Mouse (Mus musculus) myocyte (in vitro differentiated cells): Measurements from ENCODE around the gene Tmem211. TPM values are rescaled to one million over a fixed set of nuclear protein-coding genes. Genes with fewer than 3 reads are reported as not detected.
A peak's percentile ranks its signal among the peaks of the same experiment; 100 is the strongest.

ENCODE experiments used
- H3K27me3 ChIP-seq: one replicate; pipeline ENCODE4 v1.6.1; 2011; ENCODE audit not compliant: control insufficient read depth, insufficient read depth, insufficient read length
- H3K36me3 ChIP-seq: one replicate; pipeline ENCODE4 v1.6.1; 2011; ENCODE audit not compliant: control insufficient read depth, insufficient read depth
- H3K4me2 ChIP-seq: one replicate; pipeline ENCODE4 v1.6.1; 2011; ENCODE audit warnings: low read depth, control low read depth
- H3K4me3 ChIP-seq: one replicate; pipeline ENCODE4 v1.5.1; 2011; ENCODE audit warnings: mild to moderate bottlenecking, control low read depth, moderate library complexity
- H3K79me2 ChIP-seq: one replicate; pipeline ENCODE4 v1.6.1; 2011; ENCODE audit not compliant: control insufficient read depth, insufficient read depth
- H3ac ChIP-seq: one replicate; pipeline ENCODE4 v1.6.1; 2011; ENCODE audit not compliant: control insufficient read depth, insufficient read length
- CEBPB ChIP-seq: IDR thresholded peaks from 2 replicates; pipeline ENCODE4 v1.6.1; 2011; ENCODE audit warnings: mild to moderate bottlenecking, moderate library complexity; ENCODE audit not compliant: poor library complexity, insufficient read depth, severe bottlenecking
- E2F4 ChIP-seq: IDR thresholded peaks from one replicate; pipeline ENCODE4 v1.6.1; 2011; ENCODE audit warnings: mild to moderate bottlenecking, control low read depth, moderate library complexity; ENCODE audit not compliant: insufficient read depth
- MAX ChIP-seq: IDR thresholded peaks from one replicate; pipeline ENCODE4 v1.6.1; 2011; ENCODE audit warnings: low read depth, mild to moderate bottlenecking, control low read depth
- MYOD1 ChIP-seq, 3 experiments: IDR thresholded peaks; one replicate each; pipeline ENCODE4 v1.6.1; 2011; ENCODE audit warnings: control low read depth in 2 of 3, low read depth in 2 of 3, mild to moderate bottlenecking in 2 of 3, moderate library complexity in 1 of 3; ENCODE audit not compliant: insufficient read length in 2 of 3, control insufficient read depth in 1 of 3
- MYOG ChIP-seq, 3 experiments: IDR thresholded peaks; one replicate each; pipeline ENCODE4 v1.6.1; 2011; ENCODE audit warnings: control low read depth in 2 of 3, low read depth in 2 of 3, mild to moderate bottlenecking in 2 of 3; ENCODE audit not compliant: insufficient read length in 2 of 3, control insufficient read depth in 1 of 3, insufficient read depth in 1 of 3
- POLR2A ChIP-seq: IDR thresholded peaks from one replicate; pipeline ENCODE4 v1.6.1; 2011; ENCODE audit warnings: low read depth, mild to moderate bottlenecking, control low read depth, moderate library complexity; ENCODE audit not compliant: insufficient read length
- POLR2AphosphoS2 ChIP-seq: IDR thresholded peaks from one replicate; pipeline ENCODE4 v1.6.1; 2011; ENCODE audit warnings: low read depth, control low read depth; ENCODE audit not compliant: insufficient read length
- REST ChIP-seq: IDR thresholded peaks from one replicate; pipeline ENCODE4 v1.6.1; 2011; ENCODE audit warnings: mild to moderate bottlenecking, control low read depth, moderate library complexity; ENCODE audit not compliant: insufficient read depth, insufficient read length
- SRF ChIP-seq: IDR thresholded peaks from one replicate; pipeline ENCODE4 v1.6.1; 2011; ENCODE audit warnings: low read depth; ENCODE audit not compliant: control insufficient read depth, insufficient read length
- TCF12 ChIP-seq: IDR thresholded peaks from one replicate; pipeline ENCODE4 v1.6.1; 2011; ENCODE audit warnings: mild to moderate bottlenecking, control low read depth; ENCODE audit not compliant: poor library complexity, insufficient read depth, severe bottlenecking
- TCF3 ChIP-seq: IDR thresholded peaks from one replicate; pipeline ENCODE4 v1.6.1; 2011; ENCODE audit warnings: low read depth, control low read depth; ENCODE audit not compliant: insufficient read length
- USF1 ChIP-seq: IDR thresholded peaks from one replicate; pipeline ENCODE4 v1.6.1; 2011; ENCODE audit warnings: low read depth, mild to moderate bottlenecking, control low read depth, moderate library complexity
- polyA plus RNA-seq: library from polyadenylated mRNA; unstranded; fragments of >200 nt; fragmentation: generic; extraction: Trizol; gene quantifications from one replicate; pipeline ENCODE4 v1.2.1, GENCODE M21; 2012; ENCODE audit warnings: missing spikeins

Gene Tmem211
- polyA plus RNA-seq, 1 experiment: not detected

GRCm38 (mm10) chr5:113216328-113216960 lies 10.3 kb upstream of the Tmem211 start:
- H3K4me2 ChIP-seq: peak overlapping the region; percentile 61
- peaks cover 7% of the 10 kb centered on the region for H3K79me2 ChIP-seq
- no peaks in the 10 kb centered on the region for H3K36me3 ChIP-seq
- H3ac ChIP-seq: no peak overlapping the region
- TF ChIP-seq POLR2A (no peak), E2F4 (no peak), TCF3 (no peak), TCF12 (no peak), POLR2AphosphoS2 (no peak), CEBPB (no peak), REST (no peak), USF1 (no peak), MAX (no peak), MYOG (IDR thresholded peaks at IDR 0.05; ENCODE audit: control insufficient read depth in 1 of 3, insufficient read depth in 1 of 3, insufficient read length in 2 of 3, low read depth in 2 of 3) (no peak), SRF (no peak), MYOD1 (IDR thresholded peaks at IDR 0.05; ENCODE audit: control insufficient read depth in 1 of 3, insufficient read length in 2 of 3, low read depth in 2 of 3) (no peak)
- H3K27me3 ChIP-seq: no peaks in the 10 kb centered on the region
- no peak overlapping the region for H3K4me3 ChIP-seq

- Histone ChIP-seq H3K36me3 (no peaks in the 10 kb centered on the region), H3ac (no peak overlapping the region), H3K79me2 (peaks cover 7% of the 10 kb centered on the region), H3K27me3 (no peaks in the 10 kb centered on the region), H3K4me2 (peak overlapping the region; percentile 61), H3K4me3 (no peak overlapping the region)
- TF ChIP-seq MYOG (IDR thresholded peaks at IDR 0.05; ENCODE audit: control insufficient read depth in 1 of 3, insufficient read depth in 1 of 3, insufficient read length in 2 of 3, low read depth in 2 of 3) (no peak), REST (no peak), POLR2A (no peak), E2F4 (no peak), POLR2AphosphoS2 (no peak), USF1 (no peak), TCF12 (no peak), MYOD1 (IDR thresholded peaks at IDR 0.05; ENCODE audit: control insufficient read depth in 1 of 3, insufficient read length in 2 of 3, low read depth in 2 of 3) (no peak), MAX (no peak), SRF (no peak), CEBPB (no peak), TCF3 (no peak)
Measured at GRCm38 (mm10) chr5:113217076-113217475, 9.6 kb upstream of the Tmem211 start.

- Histone ChIP-seq H3K27me3 (no peaks in the 10 kb centered on the region), H3ac (no peak overlapping the region), H3K4me3 (no peak overlapping the region), H3K79me2 (peaks cover 3% of the 10 kb centered on the region), H3K36me3 (no peaks in the 10 kb centered on the region), H3K4me2 (no peak overlapping the region)
- TF ChIP-seq MYOG (IDR thresholded peaks at IDR 0.05; ENCODE audit: control insufficient read depth in 1 of 3, insufficient read depth in 1 of 3, insufficient read length in 2 of 3, low read depth in 2 of 3) (no peak), POLR2AphosphoS2 (no peak), MAX (no peak)
Measured at GRCm38 (mm10) chr5:113218617-113219235, 8.0 kb upstream of the Tmem211 start.

GRCm38 (mm10) chr5:113219450-113219849 lies 7.3 kb upstream of the Tmem211 start:
- Histone ChIP-seq H3K4me3 (no peak overlapping the region), H3K27me3 (no peaks in the 10 kb centered on the region), H3K79me2 (no peaks in the 10 kb centered on the region), H3ac (no peak overlapping the region), H3K36me3 (no peaks in the 10 kb centered on the region), H3K4me2 (no peak overlapping the region)
- TF ChIP-seq MYOD1 (IDR thresholded peaks at IDR 0.05; ENCODE audit: control insufficient read depth in 1 of 3, insufficient read length in 2 of 3, low read depth in 2 of 3) (no peak), USF1 (no peak)

GRCm38 (mm10) chr5:113219876-113220275 lies 6.8 kb upstream of the Tmem211 start:
- peak overlapping the region; percentile 17 for H3K4me3 ChIP-seq
- no peaks in the 10 kb centered on the region for H3K27me3 ChIP-seq
- H3K36me3 ChIP-seq: no peaks in the 10 kb centered on the region
- no peak for TF ChIP-seq MYOD1 (IDR thresholded peaks at IDR 0.05; ENCODE audit: control insufficient read depth in 1 of 3, insufficient read length in 2 of 3, low read depth in 2 of 3)
- TF ChIP-seq POLR2A: no peak
- TF ChIP-seq E2F4: no peak
- no peak for TF ChIP-seq MAX
- TF ChIP-seq TCF12: no peak
- no peak for TF ChIP-seq REST
- TF ChIP-seq CEBPB: no peak
- no peak for TF ChIP-seq USF1
- no peak for TF ChIP-seq MYOG (IDR thresholded peaks at IDR 0.05; ENCODE audit: control insufficient read depth in 1 of 3, insufficient read depth in 1 of 3, insufficient read length in 2 of 3, low read depth in 2 of 3)
- TF ChIP-seq SRF: no peak
- TF ChIP-seq POLR2AphosphoS2: no peak
- TF ChIP-seq TCF3: no peak
- no peaks in the 10 kb centered on the region for H3K79me2 ChIP-seq
- no peak overlapping the region for H3ac ChIP-seq
- H3K4me2 ChIP-seq: no peak overlapping the region
